Mouse (Mus musculus) heart, adult 18-20 months (tissue): ENCODE data around the gene Slbp. TPM values are rescaled to one million over a fixed set of nuclear protein-coding genes. Genes with fewer than 3 reads are reported as not detected.
A peak's percentile ranks its signal among the peaks of the same experiment; 100 is the strongest.

Source experiments
- DNase-seq, 2 experiments: peaks; one replicate each; pipeline ENCODE4 v3.0.0; 2021 to 2022; ENCODE audit warnings: mixed read lengths in 1 of 2
- long read RNA-seq, 2 experiments: library from polyadenylated mRNA; stranded (forward); transcript quantifications; one replicate each; pipeline ENCODE4 v2.0.0; 2021
- total RNA-seq, 2 experiments: library from RNA; stranded (reverse); gene quantifications; 2 replicates each; pipeline ENCODE4 v1.2.3; 2021

Slbp gene
- 10 to 100 TPM; 13.5 to 14.7 TPM for total RNA-seq
- long read RNA-seq, experiment 1, transcript Slbp-201 (8 exons, 1,906 nt) = major isoform, 13 of 14 reads
- long read RNA-seq, experiment 1, partial matches to known transcripts = 0 of 14 reads
- long read RNA-seq, experiment 1, other reads (novel, unspliced or antisense) = 0 of 14 reads
- long read RNA-seq, experiment 2, transcript Slbp-201 (8 exons, 1,906 nt) = major isoform, 7 of 10 reads
- long read RNA-seq, experiment 2, partial matches to known transcripts = 1 of 10 reads
- long read RNA-seq, experiment 2, other reads (novel, unspliced or antisense) = 1 of 10 reads

DNA sequence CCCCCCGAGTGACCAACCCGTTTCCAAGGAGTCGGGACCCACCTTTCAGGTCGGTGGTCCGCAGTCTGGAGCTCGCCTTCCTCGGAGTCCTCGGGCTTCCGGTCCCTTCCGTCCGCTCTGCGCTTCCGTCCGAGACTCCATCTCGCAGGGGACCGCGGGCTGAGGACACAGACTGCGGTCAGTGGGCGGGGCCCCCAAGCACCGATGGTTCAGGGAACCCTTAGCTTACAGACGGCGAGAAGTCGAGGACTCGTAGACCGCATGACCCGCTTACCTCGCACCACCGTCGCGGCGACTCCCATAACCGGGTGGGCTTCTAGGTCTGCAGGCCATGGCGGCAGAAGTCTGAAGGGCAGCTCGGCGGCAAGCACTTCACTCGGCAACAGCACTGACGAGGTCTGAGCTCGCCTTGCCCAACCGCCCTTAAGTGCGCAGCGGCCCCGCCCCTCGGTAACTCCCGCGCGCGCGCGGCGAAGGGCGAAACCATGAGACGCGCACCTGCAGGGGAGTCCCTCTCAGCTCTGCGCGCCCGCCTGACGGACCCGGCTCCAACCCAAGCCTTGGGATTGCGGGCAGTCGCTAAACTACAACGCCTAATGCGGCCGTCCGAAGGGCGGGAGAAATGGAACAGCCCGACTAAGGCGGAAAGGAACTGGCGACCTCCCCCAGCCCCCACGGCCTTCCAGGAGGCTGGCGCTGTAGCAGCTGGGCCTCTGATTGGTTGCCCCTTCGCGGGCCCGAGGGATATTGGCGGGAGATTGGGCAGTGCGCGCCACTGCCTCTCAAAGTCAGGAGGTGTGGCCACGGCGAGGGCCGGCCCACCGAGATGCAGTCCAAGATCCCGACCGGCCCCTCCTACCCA, at the start of gene Slbp:
Slbp (minus strand) TSS at position 654 of the 862 bp plus-strand sequence.
- peak; percentile 96 to 98 for DNase-seq

DNA sequence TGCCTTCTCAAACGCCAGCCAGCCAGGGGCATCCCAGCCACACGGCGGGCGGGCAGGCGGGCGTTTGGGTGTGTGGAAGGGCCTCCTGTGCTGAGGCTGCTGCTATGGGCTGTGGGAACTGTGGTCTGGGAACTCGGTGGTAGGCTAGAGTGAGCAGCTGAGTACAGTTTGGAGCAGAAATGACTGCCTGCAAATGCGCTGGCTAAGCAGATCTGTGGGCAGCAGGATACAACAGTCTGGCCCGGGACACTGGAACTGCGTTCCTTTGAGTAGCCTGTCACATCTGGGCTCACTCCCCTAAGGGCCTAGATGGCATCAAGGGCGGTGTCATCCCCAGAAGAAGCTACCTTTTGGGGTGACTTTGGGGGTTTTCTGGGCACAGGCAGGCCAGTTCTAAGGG, 49.5 kb upstream of the Slbp start:
- no peak for DNase-seq

DNA sequence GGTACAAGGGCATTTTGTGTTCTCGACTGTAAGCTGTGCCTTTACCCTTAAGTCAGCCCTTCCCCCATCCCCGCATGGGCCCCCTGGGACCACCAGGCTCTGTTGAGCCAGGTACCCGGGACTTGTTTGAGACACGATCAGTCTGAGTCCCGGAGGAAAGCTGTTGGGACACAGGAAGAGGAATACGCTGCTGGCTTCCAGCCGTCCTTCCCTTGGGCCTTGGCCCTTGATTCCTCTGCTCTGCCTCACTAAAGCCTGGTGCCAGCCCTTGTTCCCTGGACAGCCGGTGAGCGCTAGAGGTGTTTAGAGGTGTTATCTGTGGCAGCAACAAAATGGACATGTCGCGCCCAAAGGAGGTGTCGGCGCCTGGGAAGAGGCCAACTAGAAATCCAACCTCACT, 47.6 kb upstream of the Slbp start:
- DNase-seq = peak in 1 of 2 experiments; percentile 52

DNA sequence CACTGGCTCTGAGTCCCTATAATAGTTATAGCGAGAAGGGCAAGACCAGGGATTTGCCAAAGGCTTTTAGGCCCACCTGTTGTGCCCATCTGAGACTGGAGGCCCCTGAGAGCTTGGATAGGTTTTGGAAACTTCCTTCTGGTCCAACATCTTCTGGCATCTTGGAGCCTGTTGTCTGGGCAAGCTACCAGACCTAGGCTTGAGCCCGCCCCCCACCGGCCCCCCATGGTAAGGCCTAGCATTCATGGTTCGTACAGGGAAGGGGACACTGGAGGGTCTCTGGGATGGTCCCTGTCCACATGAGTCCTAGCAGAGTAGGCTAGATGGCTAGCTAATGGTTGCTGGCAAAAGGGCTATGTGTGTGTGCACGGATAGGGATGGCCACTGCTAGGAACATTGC, 46.3 kb upstream of the Slbp start:
- DNase-seq = no peak

DNA sequence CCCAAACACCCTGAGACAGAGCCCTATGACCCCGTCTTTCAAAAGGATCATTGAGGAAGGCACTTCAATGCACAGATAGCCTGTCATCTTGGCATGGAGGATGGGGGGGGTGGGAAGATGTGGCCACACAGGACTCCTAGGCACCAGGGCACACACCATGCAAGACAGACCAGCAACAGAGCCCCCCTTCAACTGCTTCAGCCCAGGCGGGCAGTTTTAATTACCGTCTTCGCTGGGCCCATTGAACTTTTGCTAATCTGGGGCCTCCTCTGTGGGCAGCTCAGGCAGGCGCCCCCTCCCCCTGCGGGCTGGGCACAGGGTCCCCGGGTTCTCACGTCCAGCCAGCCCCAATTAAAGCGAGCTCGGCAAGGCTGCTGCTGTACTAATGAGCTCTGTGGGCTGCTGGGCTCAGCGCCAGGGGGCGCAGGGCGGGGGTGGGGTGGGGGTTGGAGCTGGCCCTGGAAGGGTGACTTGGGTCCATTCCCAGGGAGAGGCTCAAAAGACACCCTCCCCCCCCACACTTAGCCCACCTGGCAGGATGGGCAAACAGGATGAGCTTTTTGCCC, 45.7 kb upstream of the Slbp start:
- no peak for DNase-seq

DNA sequence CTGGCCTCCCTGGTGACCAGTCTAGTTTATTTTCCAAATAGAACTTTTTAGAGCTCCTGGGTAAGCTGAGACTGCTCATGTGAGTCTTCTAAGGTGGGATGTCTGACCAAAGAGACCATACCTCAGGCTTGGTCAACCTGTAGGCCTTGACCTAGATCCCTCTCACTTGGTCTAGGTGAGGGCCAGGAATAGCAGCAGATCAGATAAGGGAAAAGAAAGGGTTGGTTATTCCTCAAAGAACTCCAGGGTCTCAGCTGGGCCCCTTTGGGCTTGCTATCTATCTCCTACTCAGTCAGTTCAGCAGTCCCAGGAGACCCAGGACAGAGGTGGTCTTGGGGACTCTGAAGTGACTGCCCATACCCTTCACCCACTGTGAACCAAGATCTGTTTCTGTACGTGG, 45.2 kb upstream of the Slbp start:
- no peak for DNase-seq

DNA sequence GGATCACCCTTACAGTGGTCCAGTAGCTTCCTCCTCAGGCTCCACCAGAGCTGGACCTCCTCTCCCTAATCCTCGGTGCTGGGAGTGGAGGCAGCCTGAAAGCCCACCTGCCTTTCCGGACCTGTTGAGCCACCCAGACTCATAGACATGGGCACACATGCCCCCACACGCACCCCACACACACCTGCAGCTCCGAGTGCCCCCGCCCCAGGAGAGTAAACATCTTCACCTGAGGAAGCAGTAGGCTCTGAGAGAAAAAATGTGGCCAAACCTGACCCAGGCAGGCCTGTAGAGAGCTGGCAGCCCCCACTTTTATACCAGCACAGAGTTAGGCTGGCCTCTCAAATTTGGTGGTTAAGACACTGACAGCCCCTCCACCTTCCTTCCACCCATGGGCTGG, 44.1 kb upstream of the Slbp start:
- DNase-seq = no peak

DNA sequence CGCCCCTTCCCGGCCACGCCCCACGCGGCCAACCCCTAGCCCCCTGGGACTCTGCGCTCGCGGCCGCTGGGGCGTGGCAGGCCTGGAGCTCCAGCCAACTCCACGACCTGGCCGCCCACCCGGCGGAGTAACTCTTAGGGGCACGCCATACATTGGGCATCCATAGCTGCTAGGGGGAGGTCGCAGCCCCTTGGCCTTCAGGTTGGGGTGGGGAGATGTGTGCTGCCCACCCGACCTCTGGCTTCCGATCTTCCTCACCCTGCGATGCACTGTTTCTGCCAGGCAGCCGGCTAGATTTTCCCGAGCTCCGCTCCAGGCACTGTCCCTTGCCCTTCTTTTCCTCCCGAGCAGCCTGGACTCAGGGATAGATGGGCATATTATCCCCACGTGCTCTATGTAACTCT, 43.3 kb upstream of the Slbp start:
- DNase-seq = no peak

DNA sequence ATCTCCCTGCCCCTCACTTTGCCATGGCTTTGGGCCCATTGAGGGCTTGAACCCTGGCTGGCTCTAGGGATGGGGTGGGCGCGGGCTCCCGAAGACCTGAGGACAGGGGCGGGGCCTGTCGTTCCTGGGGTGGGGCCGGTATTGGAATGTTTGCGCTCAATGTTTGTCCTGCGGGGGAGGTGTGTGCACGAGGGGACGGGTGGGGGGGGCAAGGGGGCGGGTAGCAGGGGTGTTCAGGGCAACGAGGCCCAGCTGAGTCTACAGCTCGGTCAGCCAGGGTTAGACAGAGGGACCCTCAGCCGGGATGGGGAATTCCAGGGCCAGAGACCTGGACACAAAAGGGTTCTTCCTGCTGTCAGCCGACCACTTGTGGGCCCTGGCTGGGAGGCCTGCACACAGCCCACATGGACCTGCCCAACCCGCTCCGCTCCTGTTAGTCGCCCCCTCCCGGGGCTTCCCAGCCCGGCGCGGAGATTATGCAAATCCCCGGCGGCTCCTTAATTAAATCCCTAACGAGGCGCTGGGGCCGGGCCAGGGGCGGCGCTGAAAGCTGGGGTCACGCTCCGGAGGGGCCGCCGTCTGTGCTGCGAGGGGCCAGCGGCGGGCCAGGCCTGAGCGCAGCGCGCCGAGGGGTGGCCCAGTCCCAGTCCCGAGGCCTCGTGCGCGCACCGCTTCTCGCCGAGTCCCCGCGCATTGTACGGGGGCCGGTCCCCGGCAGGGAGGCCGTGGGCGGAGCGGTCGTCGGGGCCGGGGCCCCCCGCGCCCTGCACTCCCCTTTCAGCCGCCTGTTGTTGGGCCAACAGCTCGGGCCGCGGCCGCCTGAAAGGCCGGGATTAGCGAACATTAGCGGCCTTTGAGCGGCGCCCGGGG, 42.7 kb upstream of the Slbp start:
- peak; percentile 52 to 58 for DNase-seq

DNA sequence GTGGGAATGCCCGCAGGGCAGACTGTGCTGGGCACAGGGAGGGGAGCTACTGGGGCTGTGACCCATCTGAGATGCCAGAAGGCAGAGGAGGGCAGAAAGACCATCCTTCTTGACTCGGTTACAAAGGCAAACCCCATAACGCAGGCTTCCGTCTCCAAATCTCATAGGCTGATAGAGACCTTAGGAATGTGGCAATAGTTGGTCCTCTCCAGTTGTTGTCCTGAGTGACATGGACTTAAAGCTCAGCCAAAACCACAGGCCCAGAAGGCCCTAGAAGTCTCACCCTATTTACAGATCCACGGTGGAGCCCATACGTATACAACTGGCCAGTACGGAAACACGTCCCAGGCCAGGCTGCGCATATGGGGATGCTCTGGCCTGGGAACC, 42.1 kb upstream of the Slbp start:
- DNase-seq = no peak

DNA sequence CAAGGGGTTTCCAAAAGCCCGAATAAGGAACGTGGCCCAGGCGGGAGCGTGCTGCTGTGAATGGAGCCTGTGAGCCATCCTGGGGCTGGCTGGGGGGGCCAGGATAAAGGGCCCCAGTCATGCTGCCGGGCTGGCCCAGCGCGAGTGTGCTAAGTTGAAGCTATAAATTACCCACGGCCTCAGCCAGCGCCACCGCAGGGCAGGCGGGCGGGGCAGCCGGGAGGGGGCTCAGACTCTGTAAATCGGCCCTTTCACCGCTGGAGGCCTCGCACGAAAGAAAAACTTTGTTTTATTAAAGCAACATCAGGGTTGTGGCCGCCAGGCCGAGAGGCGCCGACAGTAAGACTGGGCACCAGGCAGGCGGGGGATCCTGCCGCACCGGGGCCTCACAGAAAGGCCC, 40.0 kb upstream of the Slbp start:
- DNase-seq = peak in 1 of 2 experiments; percentile 29

DNA sequence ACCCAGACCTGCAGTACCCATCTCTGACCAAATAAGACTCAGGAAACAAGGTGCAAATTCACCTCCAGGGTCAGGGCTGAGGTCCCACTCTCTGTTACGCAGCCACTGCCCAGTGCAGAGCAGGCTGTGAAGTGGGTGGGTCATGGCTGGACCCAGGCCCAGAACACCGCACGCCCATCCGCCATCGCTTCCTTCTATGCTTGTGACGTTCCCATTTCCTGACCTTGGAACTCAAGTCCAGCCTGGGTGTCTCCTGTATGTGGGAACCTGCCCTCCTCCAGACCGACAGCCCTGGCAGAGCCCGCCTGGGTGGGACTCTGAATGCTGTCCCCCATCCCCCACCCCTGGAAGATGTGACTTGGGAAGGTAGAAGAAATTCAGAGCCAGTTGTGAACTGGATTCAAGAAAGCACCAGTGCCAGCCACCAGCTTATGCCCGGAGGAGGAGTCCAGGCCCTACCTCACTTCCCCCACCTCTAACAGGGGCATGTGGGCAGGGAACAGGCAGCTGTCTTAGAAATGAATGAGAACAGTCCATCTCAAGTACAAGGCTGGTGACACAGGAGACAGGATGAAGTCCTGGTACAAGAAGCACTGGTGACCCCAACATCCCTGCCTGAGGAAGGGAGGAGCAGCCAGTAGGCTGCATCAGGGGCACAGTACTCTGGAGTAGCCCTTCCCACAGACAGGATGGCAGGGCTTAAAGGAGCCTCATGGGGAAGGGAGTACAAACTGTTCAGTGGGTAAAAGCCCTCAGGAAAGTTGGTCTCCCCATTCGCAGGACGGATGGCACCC, 37.7 kb upstream of the Slbp start:
- DNase-seq = peak; percentile 63 to 89

DNA sequence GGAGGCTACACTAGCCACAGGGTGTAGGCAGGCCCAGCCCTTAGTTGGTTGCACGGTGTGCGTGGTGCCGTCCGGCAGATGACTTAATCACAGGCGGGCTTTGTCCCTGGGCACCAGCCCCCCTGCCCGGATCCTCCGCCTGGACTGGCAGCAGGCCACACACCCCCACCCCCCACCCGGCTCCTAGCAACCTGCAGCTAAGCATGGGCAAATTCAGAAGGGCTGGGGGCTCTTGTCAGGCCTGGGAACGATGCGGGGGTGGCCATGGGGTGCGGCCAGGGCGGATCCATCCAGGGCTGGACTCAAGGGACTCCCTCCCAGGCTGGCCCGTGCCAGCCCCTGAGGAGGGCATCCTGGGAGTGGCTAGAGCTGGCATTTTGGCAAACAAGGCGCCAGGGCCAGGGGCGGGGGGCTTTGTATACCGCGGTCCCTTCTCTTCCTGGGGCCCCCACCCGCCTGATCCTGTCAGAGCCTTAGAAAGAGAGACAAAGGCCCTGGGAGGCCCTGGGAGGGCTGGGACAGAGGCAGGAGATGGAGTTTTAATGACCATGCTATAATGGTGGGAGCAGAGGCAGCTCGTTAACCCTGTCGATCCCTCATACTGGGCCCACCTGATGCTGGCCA, 37.0 kb upstream of the Slbp start:
- DNase-seq = peak; percentile 47 to 64

DNA sequence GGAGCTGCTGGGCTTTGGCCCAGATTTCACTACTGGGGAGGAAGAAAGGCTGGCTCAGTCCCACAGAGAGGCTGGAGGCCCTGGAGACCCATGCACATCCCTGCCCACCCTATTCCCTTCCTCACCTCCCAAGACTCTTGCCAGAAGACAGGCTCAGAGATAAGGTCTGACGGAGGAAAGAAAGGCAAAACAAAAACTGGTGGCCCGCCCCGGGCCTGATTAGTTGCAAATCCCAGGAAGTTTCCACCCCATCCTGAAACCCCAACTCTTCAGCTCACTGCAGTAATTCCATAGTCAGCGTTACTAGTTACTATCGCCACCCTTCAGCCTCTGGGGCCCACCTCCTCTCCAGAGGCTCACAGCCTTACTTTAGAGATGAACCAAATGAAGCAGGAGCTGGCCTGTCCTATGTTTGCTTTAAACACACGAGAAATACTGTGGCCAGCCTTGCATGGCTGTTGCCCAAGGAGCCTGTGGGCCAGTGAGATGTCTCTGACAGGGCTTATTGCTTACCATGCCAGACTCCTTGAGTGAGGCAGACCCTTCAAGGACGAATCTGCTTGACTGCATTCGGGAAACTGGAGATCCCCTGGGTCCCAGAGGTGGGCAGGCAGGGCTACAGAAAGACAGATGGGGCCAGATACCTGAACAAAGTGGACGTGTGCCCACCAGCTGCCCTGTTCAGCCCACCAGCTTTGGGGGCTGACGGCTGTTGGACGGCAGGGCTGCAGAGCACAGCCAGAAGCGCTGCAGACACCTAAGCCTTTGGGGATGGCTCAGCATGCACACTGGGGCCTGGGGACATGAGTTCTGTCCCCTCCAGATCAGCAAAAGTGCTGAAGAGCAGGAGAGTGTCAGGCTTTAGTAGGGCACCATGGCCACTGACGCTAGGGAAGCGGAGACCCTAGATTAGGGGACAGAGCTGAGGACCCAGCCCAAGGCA, 36.2 kb upstream of the Slbp start:
- DNase-seq = peak in 1 of 2 experiments; percentile 56

DNA sequence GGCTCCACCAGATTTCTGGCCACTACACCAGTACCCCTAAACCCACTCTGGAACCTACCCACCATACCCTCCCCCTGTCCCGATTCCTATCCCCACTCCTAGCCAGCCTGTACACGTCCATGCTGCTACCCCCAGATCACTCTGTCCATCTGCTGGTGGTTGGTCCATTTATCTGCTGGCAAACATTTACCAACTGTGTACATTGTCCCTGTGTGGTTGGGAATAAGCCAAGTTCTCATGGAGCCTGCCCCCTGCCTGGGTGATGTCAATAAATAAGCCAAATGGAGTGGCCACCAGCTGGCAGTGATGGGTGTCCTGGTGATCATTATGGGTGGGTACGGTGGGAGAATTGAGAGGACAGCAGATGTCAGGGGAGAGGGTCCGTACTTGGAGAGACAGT, 34.8 kb upstream of the Slbp start:
- DNase-seq = no peak

DNA sequence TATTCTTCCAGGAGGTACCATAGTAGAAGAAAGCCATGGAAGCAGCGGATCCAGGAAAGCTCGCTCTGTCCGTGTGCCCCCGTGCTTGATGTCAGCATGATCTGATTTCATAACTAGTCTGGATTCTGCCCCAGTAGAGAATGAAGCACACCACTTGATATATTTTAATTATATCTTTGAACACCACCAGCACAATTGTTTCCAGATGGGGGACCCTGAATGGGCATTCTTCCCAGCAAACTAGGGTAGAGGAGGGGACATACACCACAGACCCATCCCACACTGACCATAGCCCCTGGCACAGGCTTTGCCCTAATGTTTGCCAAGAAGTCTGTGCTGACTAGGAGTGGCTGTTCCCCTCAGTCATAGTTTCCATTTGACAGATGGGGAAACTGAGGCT, 32.6 kb upstream of the Slbp start:
- no peak for DNase-seq

DNA sequence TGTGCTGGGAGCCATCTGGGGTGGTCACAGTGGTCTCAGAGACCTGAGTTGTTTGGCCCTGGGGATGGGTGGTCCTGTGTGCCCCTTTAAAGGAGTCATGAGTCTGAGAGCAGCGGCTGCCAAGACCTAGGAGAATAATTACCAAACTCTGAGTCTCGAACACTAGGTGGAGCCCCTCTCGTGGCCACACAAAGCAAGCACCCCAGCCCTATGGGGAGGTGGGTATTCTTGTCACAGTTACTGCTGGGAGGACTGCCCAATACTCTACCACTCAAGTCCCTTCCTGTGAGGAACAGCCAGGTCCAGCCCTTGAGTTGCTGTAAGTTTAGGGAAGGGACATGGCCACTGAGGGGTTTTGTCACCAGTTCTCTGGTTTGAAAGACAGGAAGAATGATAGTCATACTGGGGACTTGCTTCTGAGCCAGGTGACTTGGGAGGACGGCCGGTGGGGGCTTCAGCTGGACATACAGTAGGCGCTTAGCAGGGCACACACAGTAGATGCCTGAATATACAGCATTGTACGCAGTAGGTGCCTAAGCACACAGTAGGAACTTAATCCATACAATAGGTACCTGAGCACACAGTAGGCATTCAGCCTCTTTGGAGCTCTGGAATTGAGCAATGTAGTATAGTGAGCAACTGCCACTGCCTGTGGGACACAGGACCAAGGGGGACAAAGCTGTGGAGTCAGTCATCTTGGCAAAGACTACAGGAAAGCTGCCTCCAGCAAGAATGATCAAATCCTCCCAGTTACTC, 31.7 kb upstream of the Slbp start:
- DNase-seq = peak; percentile 37 to 65

DNA sequence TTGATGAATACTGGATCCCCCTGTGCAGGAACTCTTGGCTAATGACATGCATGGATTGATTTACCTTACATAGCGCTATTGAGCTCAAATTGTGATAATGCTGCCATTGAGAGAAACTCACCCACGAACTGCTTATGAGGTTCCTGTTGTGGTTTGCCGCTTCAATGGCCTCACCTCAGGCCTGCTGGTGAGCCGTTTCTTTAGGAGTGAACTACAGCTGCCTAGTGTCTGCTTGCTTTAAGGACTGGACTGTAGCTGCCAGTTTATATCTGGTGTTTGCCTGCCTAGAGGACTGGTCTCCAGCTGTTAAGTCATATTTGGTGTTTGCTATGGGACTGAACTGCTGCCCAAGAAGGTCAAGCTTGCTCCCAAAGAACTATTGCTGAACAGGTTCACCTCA, 30.6 kb upstream of the Slbp start:
- DNase-seq = no peak
